Comparison of ENCODE assay signal across 36 mouse cellular contexts in genomic region chr12:51969092-51969491, GRCm38 (mm10). TPM values are rescaled to one million over a fixed set of nuclear protein-coding genes. Genes with fewer than 3 reads are reported as not detected.
A peak's percentile ranks its signal among the peaks of the same experiment; 100 is the strongest.
DNase-seq lines count a peak whose midpoint lies in the region; ATAC-seq and TF ChIP-seq lines count a peak whose summit lies in the region.
"Had no signal": no experiment of that assay in that cellular context is flagged by ENCODE, and none has a peak within 500 bp of the region (broad histone marks: within the 10 kb centered on the region; RNA-seq: fewer than 3 reads in every experiment).

No protein-coding gene starts in this region.

- H3K4me1 ChIP-seq in megakaryocyte, embryonic 14.5 days, result peaks cover 59% of the 10 kb centered on the region
- 0 out of 2 replicates have a peak, but pooled peaks cover 11% of the 10 kb centered on the region for H3K4me1 ChIP-seq in liver, postnatal 0 days (ENCODE audit: insufficient read depth)

- no peak overlapping the region for H3K27ac ChIP-seq in gastrocnemius, adult 2 months
- no peak overlapping the region for H3K27ac ChIP-seq in liver, postnatal 0 days (ENCODE audit: low read depth)
- H3K27ac ChIP-seq: embryonic facial prominence, embryonic 13.5 days; forebrain, embryonic 12.5 days; hindbrain, embryonic 14.5 days; limb, embryonic 13.5 days; midbrain, embryonic 13.5 days; stomach, embryonic 15.5 days had no signal

- H3K4me3 ChIP-seq in gastrocnemius, adult 2 months, result peak overlapping the region; percentile 100
- H3K4me3 ChIP-seq in megakaryocyte, embryonic 14.5 days (replicated peaks), result peak overlapping the region; percentile 30
- H3K4me3 ChIP-seq in liver, postnatal 0 days (ENCODE audit: low read depth, low read length), result no peak overlapping the region
- H3K4me3 ChIP-seq: midbrain, embryonic 13.5 days; stomach, embryonic 15.5 days had no signal

- no peaks in the 10 kb centered on the region for H3K27me3 ChIP-seq in megakaryocyte, embryonic 14.5 days (replicated peaks)
- H3K27me3 ChIP-seq in liver, postnatal 0 days (ENCODE audit: insufficient read depth, low read length), result no peaks in the 10 kb centered on the region
- H3K27me3 ChIP-seq: embryonic facial prominence, embryonic 13.5 days; forebrain, embryonic 12.5 days; limb, embryonic 13.5 days; Patski; stomach, embryonic 15.5 days had no signal

- ATAC-seq in megakaryocyte, adult 5-6 weeks (ENCODE audit: poor library complexity, severe bottlenecking), result no peak
- ATAC-seq in liver, postnatal 0 days, result no peak
- ATAC-seq: forebrain, postnatal 0 days; inflammation-experienced regulatory T-cells, adult 6 months; midbrain, embryonic 13.5 days; Patski had no signal

- no peak for DNase-seq in gastrocnemius, adult 2 months
- DNase-seq in gastrocnemius, adult 8-10 months (ENCODE audit: low spot score in 2 of 2), result no peak
- no peak for DNase-seq in liver, postnatal 0 days
- no peak for DNase-seq in left cerebral cortex, adult 8-10 months (ENCODE audit: low spot score in 2 of 2)
- DNase-seq in spleen, adult 18-20 months, result no peak
- DNase-seq: adrenal gland, postnatal 14 days; cerebellum, adult 11-12 months; cerebellum, adult 9-11 months; forebrain, postnatal 0 days; gastrocnemius, postnatal 14 days; kidney, adult 11 months; kidney, postnatal 14 days; layer of hippocampus, adult 9-11 months; lung, embryonic 14.5 days; thymus, postnatal 14 days had no signal

- intact Hi-C loops in gastrocnemius, adult 2 months (cut with DNase I), result loop anchor here (10.0 kb wide), 1 partner anchor 144 kb away; the partner anchor contains the start of gene Hectd1

- H3K4me2 ChIP-seq in liver, postnatal 0 days (ENCODE audit: low read depth, low read length), result peak overlapping the region; percentile 74
- H3K4me2 ChIP-seq: hindbrain, embryonic 14.5 days had no signal

- peaks cover 10% of the 10 kb centered on the region for H3K9me3 ChIP-seq in megakaryocyte, embryonic 14.5 days
- 0 out of 2 replicates have a peak, but pooled peaks cover 2% of the 10 kb centered on the region for H3K9me3 ChIP-seq in liver, postnatal 0 days (ENCODE audit: low read length)
- H3K9me3 ChIP-seq: limb, embryonic 13.5 days; midbrain, embryonic 13.5 days; stomach, embryonic 15.5 days had no signal

- TF ChIP-seq EP300 in liver, postnatal 0 days (IDR thresholded peaks at IDR 0.05; ENCODE audit: low read depth), result no peak

- H3K36me3 ChIP-seq in megakaryocyte, embryonic 14.5 days (replicated peaks; ENCODE audit: low read length), result peaks cover 48% of the 10 kb centered on the region
- no peaks in the 10 kb centered on the region for H3K36me3 ChIP-seq in liver, postnatal 0 days (replicated peaks; ENCODE audit: insufficient read depth, low read length)
- H3K36me3 ChIP-seq: embryonic facial prominence, embryonic 13.5 days; forebrain, embryonic 12.5 days; limb, embryonic 13.5 days; midbrain, embryonic 13.5 days; stomach, embryonic 15.5 days had no signal

- H3K9ac ChIP-seq in liver, postnatal 0 days (replicated peaks), result no peak overlapping the region
- H3K9ac ChIP-seq: embryonic facial prominence, embryonic 13.5 days; forebrain, embryonic 12.5 days; forebrain, postnatal 0 days; hindbrain, embryonic 14.5 days; limb, embryonic 13.5 days; midbrain, embryonic 13.5 days; stomach, embryonic 15.5 days had no signal

- WGBS in liver, postnatal 0 days (ENCODE audit: insufficient replicate concordance), result 61% methylated on average over 2 of the region's 2 CpGs

- no peak for TF ChIP-seq CTCF in gastrocnemius, adult 2 months (IDR thresholded peaks at IDR 0.05)
- TF ChIP-seq CTCF in liver, postnatal 0 days (IDR thresholded peaks at IDR 0.05; ENCODE audit: low read depth), result no peak

RNA-seq across cellular contexts. Expression of gene Heatr5a, which starts 2.0 kb away (rescaled TPM):
- total RNA-seq in gastrocnemius, adult 2 months (2021), result 10 to 100 TPM; 16.7 to 29.0 TPM
- 10 to 100 TPM; 20.6 to 24.8 (median 23.0) TPM for total RNA-seq in gastrocnemius, adult 8-10 months (2022)
- 2.8 and 3.5 TPM in 2 replicates for polyA plus RNA-seq in megakaryocyte, embryonic 14.5 days (2012; ENCODE audit: insufficient read depth, low replicate concordance)
- total RNA-seq in megakaryocyte, adult 5-6 weeks (2015), result 38.3 and 43.4 TPM in 2 replicates
- total RNA-seq in megakaryocyte, adult 5-6 weeks (2017), result 37.7 and 39.7 TPM in 2 replicates
- polyA plus RNA-seq in liver, postnatal 0 days (2015; fragmentation: Nextera tagmentation; extraction: Ambion mirVana), result 1.6 and 2.6 TPM in 2 replicates
- 1 to 10 TPM; 8.0 to 9.8 (median 9.5) TPM for total RNA-seq in left cerebral cortex, adult 8-10 months (2022)

RNA-seq across cellular contexts. Expression of gene Dtd2, which starts 37.2 kb away (rescaled TPM):
- 1 to 10 TPM; 4.2 to 4.9 TPM for total RNA-seq in gastrocnemius, adult 2 months (2021)
- 1 to 10 TPM; 3.7 to 6.1 (median 4.5) TPM for total RNA-seq in gastrocnemius, adult 8-10 months (2022)
- 5.4 and 7.3 TPM in 2 replicates for polyA plus RNA-seq in megakaryocyte, embryonic 14.5 days (2012; ENCODE audit: insufficient read depth, low replicate concordance)
- total RNA-seq in megakaryocyte, adult 5-6 weeks (2015), result 7.5 and 9.1 TPM in 2 replicates
- total RNA-seq in megakaryocyte, adult 5-6 weeks (2017), result 6.0 and 8.6 TPM in 2 replicates
- 19.7 and 20.0 TPM in 2 replicates for polyA plus RNA-seq in liver, postnatal 0 days (2015; fragmentation: Nextera tagmentation; extraction: Ambion mirVana)
- 10 to 100 TPM; 10.8 to 11.9 (median 11.6) TPM for total RNA-seq in left cerebral cortex, adult 8-10 months (2022)

RNA-seq across cellular contexts. Expression of gene Gpr33, which starts 58.8 kb away (rescaled TPM):
- not detected for total RNA-seq in gastrocnemius, adult 2 months (2021)
- total RNA-seq in gastrocnemius, adult 8-10 months (2022), result not detected
- not detected in 2 replicates for polyA plus RNA-seq in megakaryocyte, embryonic 14.5 days (2012; ENCODE audit: insufficient read depth, low replicate concordance)
- not detected in 2 replicates for total RNA-seq in megakaryocyte, adult 5-6 weeks (2015)
- not detected in 2 replicates for total RNA-seq in megakaryocyte, adult 5-6 weeks (2017)
- polyA plus RNA-seq in liver, postnatal 0 days (2015; fragmentation: Nextera tagmentation; extraction: Ambion mirVana), result not detected in 2 replicates
- not detected for total RNA-seq in left cerebral cortex, adult 8-10 months (2022)
- total RNA-seq: adrenal gland, postnatal 14 days; common myeloid progenitor, adult 5-6 weeks; forebrain, postnatal 0 days; gastrocnemius, postnatal 14 days; granulocyte monocyte progenitor cell, adult 5-6 weeks; hematopoietic stem cell, adult 5-6 weeks; left cerebral cortex, postnatal 25 days; megakaryocyte-erythroid progenitor cell, adult 5-6 weeks had no signal
- polyA plus RNA-seq: embryonic facial prominence, embryonic 13.5 days; forebrain, embryonic 12.5 days; forebrain, postnatal 0 days; G1E; heart, embryonic 11.5 days; heart, postnatal 0 days; hindbrain, embryonic 14.5 days; inflammation-experienced regulatory T-cells, adult 6 months; kidney, embryonic 14.5 days; limb, embryonic 13.5 days; lung, embryonic 14.5 days; midbrain, embryonic 13.5 days; neural tube, embryonic 14.5 days; Patski; small intestine, adult 2 months; stomach, embryonic 15.5 days had no signal
